Mouse (Mus musculus) forebrain, embryonic 15.5 days (tissue): ENCODE measurements around the gene Minpp1. TPM values are rescaled to one million over a fixed set of nuclear protein-coding genes. Genes with fewer than 3 reads are reported as not detected.

Experiments used
- ATAC-seq: fragments of 200-750 bp; cut with Nextera tagmentation; replicated peaks from 2 replicates; pipeline ENCODE4 v1.8.0; 2017; ENCODE audit warnings: mild to moderate bottlenecking, moderate TSS enrichment, moderate library complexity
- H3K27ac ChIP-seq: fragments of 300-500 bp; sonication (generic); replicated peaks from 2 replicates; pipeline ENCODE4 v1.5.1; 2015; ENCODE audit warnings: mild to moderate bottlenecking, inconsistent platforms
- H3K27me3 ChIP-seq: fragments of 300-500 bp; sonication (generic); 2 replicates; pipeline ENCODE4 v1.6.1; 2015; ENCODE audit warnings: inconsistent platforms
- H3K36me3 ChIP-seq: fragments of 300-500 bp; sonication (generic); 2 replicates; pipeline ENCODE4 v1.6.1; 2015; ENCODE audit warnings: mild to moderate bottlenecking, inconsistent platforms
- H3K4me1 ChIP-seq: fragments of 300-500 bp; sonication (generic); 2 replicates; pipeline ENCODE4 v1.6.1; 2015; ENCODE audit warnings: inconsistent platforms
- H3K4me2 ChIP-seq: fragments of 300-500 bp; sonication (generic); replicated peaks from 2 replicates; pipeline ENCODE4 v1.6.1; 2015; ENCODE audit warnings: mild to moderate bottlenecking, inconsistent platforms
- H3K4me3 ChIP-seq: fragments of 300-500 bp; sonication (generic); 2 replicates; pipeline ENCODE4 v1.5.1; 2015; ENCODE audit warnings: mild to moderate bottlenecking, inconsistent platforms
- H3K9ac ChIP-seq: fragments of 300-500 bp; sonication (generic); replicated peaks from 2 replicates; pipeline ENCODE4 v1.6.1; 2015; ENCODE audit warnings: mild to moderate bottlenecking, inconsistent platforms
- H3K9me3 ChIP-seq: fragments of 300-500 bp; sonication (generic); 2 replicates; pipeline ENCODE4 v1.6.1; 2016; ENCODE audit warnings: inconsistent platforms
- WGBS: fragments of 180-500 bp; shearing (Covaris S2); methylation state at CpG from one replicate; pipeline ENCODE4 v1.1.7; 2015; ENCODE audit warnings: mixed read lengths; 5-methylcytosine and 5-hydroxymethylcytosine counted together
- polyA plus RNA-seq: library from polyadenylated mRNA; unstranded; fragments of >200 nt; fragmentation: Nextera tagmentation; extraction: Ambion mirVana; gene quantifications from 2 replicates; pipeline ENCODE4 v1.2.1, GENCODE M21; 2015

Minpp1 gene
- polyA plus RNA-seq, 1 experiment from 2014 or later: 48.6 TPM

GRCm38 (mm10) chr19:32492339-32492738 lies 6.8 kb downstream of the Minpp1 start:
- H3K4me1 ChIP-seq: peaks cover 9% of the 10 kb centered on the region
- H3K36me3 ChIP-seq: 0 out of 2 replicates have a peak, but pooled peaks cover 5% of the 10 kb centered on the region
- no peak overlapping the region for H3K9ac ChIP-seq
- no peaks in the 10 kb centered on the region for H3K9me3 ChIP-seq
- no peak overlapping the region for H3K4me2 ChIP-seq
- no peak overlapping the region for H3K27ac ChIP-seq
- H3K4me3 ChIP-seq: no peak overlapping the region
- WGBS: 96% methylated on average over 3 of the region's 3 CpGs
- ATAC-seq: no peak
- no peaks in the 10 kb centered on the region for H3K27me3 ChIP-seq

- no peak overlapping the region for H3K4me2 ChIP-seq
- H3K4me1 ChIP-seq: peaks cover 3% of the 10 kb centered on the region; the same call in 1 of the 2 replicates
- no peak overlapping the region for H3K27ac ChIP-seq
- H3K9ac ChIP-seq: no peak overlapping the region
- H3K9me3 ChIP-seq: no peaks in the 10 kb centered on the region
- WGBS: 94% methylated on average over 5 of the region's 5 CpGs
- no peak overlapping the region for H3K4me3 ChIP-seq
- H3K27me3 ChIP-seq: no peaks in the 10 kb centered on the region
- 0 out of 2 replicates have a peak, but pooled peaks cover 5% of the 10 kb centered on the region for H3K36me3 ChIP-seq
- no peak for ATAC-seq
Observed at GRCm38 (mm10) chr19:32492981-32493380, 7.4 kb downstream of the Minpp1 start.

GRCm38 (mm10) chr19:32493471-32493870 lies 7.9 kb downstream of the Minpp1 start:
- Histone ChIP-seq H3K4me3 (no peak overlapping the region), H3K27me3 (no peaks in the 10 kb centered on the region), H3K4me2 (no peak overlapping the region), H3K9me3 (no peaks in the 10 kb centered on the region), H3K27ac (no peak overlapping the region), H3K9ac (no peak overlapping the region), H3K36me3 (0 out of 2 replicates have a peak, but pooled peaks cover 5% of the 10 kb centered on the region), H3K4me1 (peaks cover 1% of the 10 kb centered on the region; the same call in 1 of the 2 replicates)
- WGBS: 87% methylated on average over 8 of the region's 8 CpGs
- ATAC-seq: no peak

- Histone ChIP-seq H3K27me3 (no peaks in the 10 kb centered on the region), H3K36me3 (peaks cover 10% of the 10 kb centered on the region; the same call in 1 of the 2 replicates), H3K9ac (no peak overlapping the region), H3K9me3 (no peaks in the 10 kb centered on the region), H3K4me2 (no peak overlapping the region), H3K4me1 (no peaks in the 10 kb centered on the region), H3K4me3 (no peak overlapping the region), H3K27ac (no peak overlapping the region)
- WGBS: 93% methylated on average over 13 of the region's 13 CpGs
- no peak for ATAC-seq
Observed at GRCm38 (mm10) chr19:32494611-32495010, 9.0 kb downstream of the Minpp1 start.

- Histone ChIP-seq H3K4me2 (no peak overlapping the region), H3K27me3 (no peaks in the 10 kb centered on the region), H3K27ac (no peak overlapping the region), H3K9ac (no peak overlapping the region), H3K9me3 (no peaks in the 10 kb centered on the region), H3K4me1 (no peaks in the 10 kb centered on the region), H3K36me3 (peaks cover 11% of the 10 kb centered on the region; the same call in 1 of the 2 replicates), H3K4me3 (no peak overlapping the region)
- 90% methylated on average over 11 of the region's 11 CpGs for WGBS
- ATAC-seq: no peak
Observed at GRCm38 (mm10) chr19:32495034-32495433, 9.5 kb downstream of the Minpp1 start.

GRCm38 (mm10) chr19:32497411-32497810 lies 11.8 kb downstream of the Minpp1 start:
- Histone ChIP-seq H3K27me3 (no peaks in the 10 kb centered on the region), H3K9me3 (no peaks in the 10 kb centered on the region), H3K27ac (no peak overlapping the region), H3K9ac (no peak overlapping the region), H3K4me3 (no peak overlapping the region), H3K4me2 (no peak overlapping the region), H3K4me1 (no peaks in the 10 kb centered on the region), H3K36me3 (peaks cover 8% of the 10 kb centered on the region)
- WGBS: 93% methylated on average over 6 of the region's 6 CpGs
- ATAC-seq: no peak

GRCm38 (mm10) chr19:32498002-32498401 lies 12.4 kb downstream of the Minpp1 start:
- no peak overlapping the region for H3K9ac ChIP-seq
- H3K4me2 ChIP-seq: no peak overlapping the region
- no peak for ATAC-seq
- no peak overlapping the region for H3K4me3 ChIP-seq
- WGBS: 95% methylated on average over 5 of the region's 5 CpGs
- H3K36me3 ChIP-seq: peaks cover 8% of the 10 kb centered on the region
- no peak overlapping the region for H3K27ac ChIP-seq
- H3K4me1 ChIP-seq: no peaks in the 10 kb centered on the region
- H3K9me3 ChIP-seq: no peaks in the 10 kb centered on the region
- no peaks in the 10 kb centered on the region for H3K27me3 ChIP-seq

GRCm38 (mm10) chr19:32501414-32501813 lies 15.8 kb downstream of the Minpp1 start:
- Histone ChIP-seq H3K27ac (no peak overlapping the region), H3K4me2 (no peak overlapping the region), H3K9ac (no peak overlapping the region), H3K9me3 (no peaks in the 10 kb centered on the region), H3K4me3 (no peak overlapping the region), H3K4me1 (no peaks in the 10 kb centered on the region), H3K27me3 (no peaks in the 10 kb centered on the region), H3K36me3 (peaks cover 8% of the 10 kb centered on the region)
- peak; percentile 57; the same call in 1 of the 2 replicates for ATAC-seq
- WGBS: 84% methylated on average over 6 of the region's 6 CpGs

- Histone ChIP-seq H3K36me3 (peaks cover 5% of the 10 kb centered on the region; the same call in 1 of the 2 replicates), H3K4me1 (no peaks in the 10 kb centered on the region), H3K9me3 (no peaks in the 10 kb centered on the region), H3K27me3 (no peaks in the 10 kb centered on the region), H3K4me3 (no peak overlapping the region), H3K4me2 (no peak overlapping the region), H3K27ac (no peak overlapping the region), H3K9ac (no peak overlapping the region)
- no peak for ATAC-seq
- 87% methylated on average over 8 of the region's 8 CpGs for WGBS
Observed at GRCm38 (mm10) chr19:32506081-32506480, 20.5 kb downstream of the Minpp1 start.

- WGBS: 90% methylated on average over 5 of the region's 5 CpGs
- Histone ChIP-seq H3K36me3 (peaks cover 7% of the 10 kb centered on the region; the same call in 1 of the 2 replicates), H3K27me3 (no peaks in the 10 kb centered on the region), H3K9ac (no peak overlapping the region), H3K9me3 (no peaks in the 10 kb centered on the region), H3K4me3 (no peak overlapping the region), H3K27ac (no peak overlapping the region), H3K4me2 (no peak overlapping the region), H3K4me1 (no peaks in the 10 kb centered on the region)
- no peak for ATAC-seq
Observed at GRCm38 (mm10) chr19:32506514-32506913, 20.9 kb downstream of the Minpp1 start.

- H3K27ac ChIP-seq: no peak overlapping the region
- no peak for ATAC-seq
- 93% methylated on average over 6 of the region's 6 CpGs for WGBS
- H3K4me1 ChIP-seq: no peaks in the 10 kb centered on the region
- no peaks in the 10 kb centered on the region for H3K9me3 ChIP-seq
- H3K27me3 ChIP-seq: no peaks in the 10 kb centered on the region
- no peak overlapping the region for H3K4me3 ChIP-seq
- H3K9ac ChIP-seq: no peak overlapping the region
- no peak overlapping the region for H3K4me2 ChIP-seq
- peaks cover 10% of the 10 kb centered on the region; the same call in 1 of the 2 replicates for H3K36me3 ChIP-seq
Observed at GRCm38 (mm10) chr19:32507100-32507499, 21.5 kb downstream of the Minpp1 start.

- Histone ChIP-seq H3K4me3 (no peak overlapping the region), H3K4me2 (no peak overlapping the region), H3K9me3 (no peaks in the 10 kb centered on the region), H3K4me1 (no peaks in the 10 kb centered on the region), H3K36me3 (peaks cover 11% of the 10 kb centered on the region; the same call in 1 of the 2 replicates), H3K9ac (no peak overlapping the region), H3K27ac (no peak overlapping the region), H3K27me3 (no peaks in the 10 kb centered on the region)
- no peak for ATAC-seq
- WGBS: 95% methylated on average over 9 of the region's 9 CpGs
Observed at GRCm38 (mm10) chr19:32507526-32507925, 22.0 kb downstream of the Minpp1 start.

- no peak overlapping the region for H3K4me2 ChIP-seq
- ATAC-seq: no peak
- WGBS: 78% methylated on average over 3 of the region's 3 CpGs
- H3K4me3 ChIP-seq: no peak overlapping the region
- H3K27ac ChIP-seq: no peak overlapping the region
- no peaks in the 10 kb centered on the region for H3K4me1 ChIP-seq
- H3K27me3 ChIP-seq: no peaks in the 10 kb centered on the region
- peaks cover 29% of the 10 kb centered on the region for H3K36me3 ChIP-seq
- H3K9me3 ChIP-seq: no peaks in the 10 kb centered on the region
- H3K9ac ChIP-seq: no peak overlapping the region
Observed at GRCm38 (mm10) chr19:32510267-32510666, 24.7 kb downstream of the Minpp1 start.
